Mouse (Mus musculus) heart, adult 2 months (tissue): ENCODE results near the gene Pxmp4.

Source experiments
- CTCF ChIP-seq: fragments of 200-600 bp; IDR thresholded peaks from 2 replicates; pipeline ENCODE4 v1.8.1; 2022; ENCODE audit warnings: antibody characterized with exemption, mild to moderate bottlenecking, moderate library complexity
- EP300 ChIP-seq: fragments of 200-500 bp; IDR thresholded peaks from 2 replicates; pipeline ENCODE4 v1.6.1; 2011; ENCODE audit warnings: low read depth, low read length, control low read depth; ENCODE audit not compliant: insufficient read depth
- POLR2A ChIP-seq: fragments of 200-500 bp; IDR thresholded peaks from 2 replicates; pipeline ENCODE4 v1.6.1; 2011; ENCODE audit warnings: mild to moderate bottlenecking, low read depth, low read length, control low read depth; ENCODE audit not compliant: insufficient read depth

DNA sequence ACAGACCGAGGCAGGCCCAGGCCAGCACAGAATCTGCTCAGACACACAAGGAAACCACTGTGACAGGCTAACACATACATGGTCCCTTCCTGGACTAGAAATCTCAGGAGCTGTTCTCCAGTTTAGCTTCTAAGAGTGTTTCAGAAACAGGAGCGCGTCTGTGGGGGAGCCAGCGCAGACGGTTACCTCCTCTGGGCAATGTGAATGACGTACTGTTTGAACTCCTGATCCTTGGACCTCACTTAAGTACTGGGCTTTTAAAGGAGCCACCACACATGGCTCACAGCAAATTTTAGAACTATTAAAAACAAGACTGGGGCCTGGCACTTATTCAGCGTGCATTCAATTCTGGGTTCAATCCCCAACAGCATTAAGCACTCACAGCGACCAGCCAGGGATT lies 36.9 kb downstream of the Pxmp4 start:
- TF ChIP-seq CTCF = no peak
- no peak for TF ChIP-seq EP300
- no peak for TF ChIP-seq POLR2A
